Mouse (Mus musculus): Measurements from ENCODE around the gene Serbp1. TPM values are rescaled to one million over a fixed set of nuclear protein-coding genes. Genes with fewer than 3 reads are reported as not detected.
A peak's percentile ranks its signal among the peaks of the same experiment; 100 is the strongest.

The Serbp1 gene
- polyA plus RNA-seq, 1 experiment from 2014 or later, result 175 TPM

- ATAC-seq, result no peak
- TF ChIP-seq CTCF (IDR thresholded peaks at IDR 0.05), result no peak
- TF ChIP-seq EP300 (IDR thresholded peaks at IDR 0.05), result no peak
- Histone ChIP-seq H3K9me3 (ENCODE audit: low read length) (no peaks in the 10 kb centered on the region), H3K4me1 (ENCODE audit: insufficient read depth, low read depth, low read length) (no peaks in the 10 kb centered on the region), H3K4me3 (ENCODE audit: low read depth, low read length) (no peak overlapping the region), H3K9ac (replicated peaks; ENCODE audit: low read depth) (no peak overlapping the region), H3K27me3 (replicated peaks; ENCODE audit: insufficient read depth, low read length) (no peaks in the 10 kb centered on the region), H3K4me2 (replicated peaks; ENCODE audit: low read depth, low read length) (no peak overlapping the region), H3K36me3 (ENCODE audit: insufficient read depth, low read length) (no peaks in the 10 kb centered on the region), H3K27ac (ENCODE audit: low read length) (no peak overlapping the region)
- WGBS, result 82% methylated on average over 5 of the region's 5 CpGs
- no peak for DNase-seq (ENCODE audit: low spot score)
Measured at GRCm38 (mm10) chr6:67292042-67292623, 54.2 kb downstream of the Serbp1 start.

- H3K36me3 ChIP-seq (ENCODE audit: insufficient read depth, low read length), result no peaks in the 10 kb centered on the region
- no peaks in the 10 kb centered on the region for H3K27me3 ChIP-seq (replicated peaks; ENCODE audit: insufficient read depth, low read length)
- no peak for TF ChIP-seq EP300 (IDR thresholded peaks at IDR 0.05)
- TF ChIP-seq CTCF (IDR thresholded peaks at IDR 0.05), result peak; percentile 26; the same call in 1 of the 2 replicates
- no peaks in the 10 kb centered on the region for H3K4me1 ChIP-seq (ENCODE audit: insufficient read depth, low read depth, low read length)
- ATAC-seq (no peak), DNase-seq (ENCODE audit: low spot score) (no peak)
- H3K9me3 ChIP-seq (ENCODE audit: low read length), result no peaks in the 10 kb centered on the region
- no peak overlapping the region for H3K4me3 ChIP-seq (ENCODE audit: low read depth, low read length)
- no peak overlapping the region for H3K4me2 ChIP-seq (replicated peaks; ENCODE audit: low read depth, low read length)
- 53% methylated on average over 5 of the region's 5 CpGs for WGBS
- no peak overlapping the region for H3K9ac ChIP-seq (replicated peaks; ENCODE audit: low read depth)
- no peak overlapping the region for H3K27ac ChIP-seq (ENCODE audit: low read length)
Measured at GRCm38 (mm10) chr6:67296126-67296525, 58.1 kb downstream of the Serbp1 start.

- Histone ChIP-seq H3K27ac (ENCODE audit: low read length) (no peak overlapping the region), H3K4me1 (ENCODE audit: insufficient read depth, low read depth, low read length) (no peaks in the 10 kb centered on the region), H3K9ac (replicated peaks; ENCODE audit: low read depth) (no peak overlapping the region), H3K36me3 (ENCODE audit: insufficient read depth, low read length) (no peaks in the 10 kb centered on the region), H3K9me3 (ENCODE audit: low read length) (no peaks in the 10 kb centered on the region), H3K27me3 (replicated peaks; ENCODE audit: insufficient read depth, low read length) (no peaks in the 10 kb centered on the region), H3K4me2 (replicated peaks; ENCODE audit: low read depth, low read length) (no peak overlapping the region), H3K4me3 (ENCODE audit: low read depth, low read length) (no peak overlapping the region)
- 67% methylated on average over 5 of the region's 5 CpGs for WGBS
- TF ChIP-seq CTCF (IDR thresholded peaks at IDR 0.05) (no peak), EP300 (IDR thresholded peaks at IDR 0.05) (no peak)
- ATAC-seq (no peak), DNase-seq (ENCODE audit: low spot score) (no peak)
Measured at GRCm38 (mm10) chr6:67298742-67299141, 60.8 kb downstream of the Serbp1 start.

- no peaks in the 10 kb centered on the region for H3K9me3 ChIP-seq (ENCODE audit: low read length)
- no peak overlapping the region for H3K27ac ChIP-seq (ENCODE audit: low read length)
- no peaks in the 10 kb centered on the region for H3K27me3 ChIP-seq (replicated peaks; ENCODE audit: insufficient read depth, low read length)
- 40% methylated on average over 4 of the region's 4 CpGs for WGBS
- TF ChIP-seq EP300 (IDR thresholded peaks at IDR 0.05), result no peak
- TF ChIP-seq CTCF (IDR thresholded peaks at IDR 0.05), result no peak
- no peaks in the 10 kb centered on the region for H3K4me1 ChIP-seq (ENCODE audit: insufficient read depth, low read depth, low read length)
- H3K4me3 ChIP-seq (ENCODE audit: low read depth, low read length), result no peak overlapping the region
- DNase-seq (ENCODE audit: low spot score) (no peak), ATAC-seq (no peak)
- no peaks in the 10 kb centered on the region for H3K36me3 ChIP-seq (ENCODE audit: insufficient read depth, low read length)
- no peak overlapping the region for H3K4me2 ChIP-seq (replicated peaks; ENCODE audit: low read depth, low read length)
- no peak overlapping the region for H3K9ac ChIP-seq (replicated peaks; ENCODE audit: low read depth)
Measured at GRCm38 (mm10) chr6:67300300-67300699, 62.3 kb downstream of the Serbp1 start.

- Histone ChIP-seq H3K27me3 (replicated peaks; ENCODE audit: insufficient read depth, low read length) (no peaks in the 10 kb centered on the region), H3K4me3 (ENCODE audit: low read depth, low read length) (no peak overlapping the region), H3K9ac (replicated peaks; ENCODE audit: low read depth) (no peak overlapping the region), H3K4me2 (replicated peaks; ENCODE audit: low read depth, low read length) (no peak overlapping the region), H3K4me1 (ENCODE audit: insufficient read depth, low read depth, low read length) (no peaks in the 10 kb centered on the region), H3K9me3 (ENCODE audit: low read length) (no peaks in the 10 kb centered on the region), H3K36me3 (ENCODE audit: insufficient read depth, low read length) (no peaks in the 10 kb centered on the region), H3K27ac (ENCODE audit: low read length) (no peak overlapping the region)
- 34% methylated on average over 6 of the region's 6 CpGs for WGBS
- ATAC-seq (no peak), DNase-seq (ENCODE audit: low spot score) (peak; percentile 55)
- TF ChIP-seq EP300 (IDR thresholded peaks at IDR 0.05) (no peak), CTCF (IDR thresholded peaks at IDR 0.05) (no peak)
Measured at GRCm38 (mm10) chr6:67300710-67301163, 62.8 kb downstream of the Serbp1 start.

- TF ChIP-seq CTCF (IDR thresholded peaks at IDR 0.05) (no peak), EP300 (IDR thresholded peaks at IDR 0.05) (no peak)
- Histone ChIP-seq H3K27me3 (replicated peaks; ENCODE audit: insufficient read depth, low read length) (no peaks in the 10 kb centered on the region), H3K4me3 (ENCODE audit: low read depth, low read length) (no peak overlapping the region), H3K9me3 (ENCODE audit: low read length) (no peaks in the 10 kb centered on the region), H3K27ac (ENCODE audit: low read length) (no peak overlapping the region), H3K36me3 (ENCODE audit: insufficient read depth, low read length) (no peaks in the 10 kb centered on the region), H3K4me1 (ENCODE audit: insufficient read depth, low read depth, low read length) (no peaks in the 10 kb centered on the region), H3K9ac (replicated peaks; ENCODE audit: low read depth) (no peak overlapping the region), H3K4me2 (replicated peaks; ENCODE audit: low read depth, low read length) (no peak overlapping the region)
- ATAC-seq (no peak), DNase-seq (ENCODE audit: low spot score) (no peak)
- WGBS, result 82% methylated on average over 3 of the region's 3 CpGs
Measured at GRCm38 (mm10) chr6:67301230-67301629, 63.3 kb downstream of the Serbp1 start.

GRCm38 (mm10) chr6:67302471-67302870, 64.5 kb downstream of the Serbp1 start:
- no peak for ATAC-seq
- DNase-seq (ENCODE audit: low spot score), result no peak
- TF ChIP-seq EP300 (IDR thresholded peaks at IDR 0.05), result no peak
- no peak for TF ChIP-seq CTCF (IDR thresholded peaks at IDR 0.05)
- Histone ChIP-seq H3K36me3 (ENCODE audit: insufficient read depth, low read length) (no peaks in the 10 kb centered on the region), H3K27me3 (replicated peaks; ENCODE audit: insufficient read depth, low read length) (no peaks in the 10 kb centered on the region), H3K4me2 (replicated peaks; ENCODE audit: low read depth, low read length) (no peak overlapping the region), H3K27ac (ENCODE audit: low read length) (no peak overlapping the region), H3K9me3 (ENCODE audit: low read length) (no peaks in the 10 kb centered on the region), H3K9ac (replicated peaks; ENCODE audit: low read depth) (no peak overlapping the region), H3K4me1 (ENCODE audit: insufficient read depth, low read depth, low read length) (no peaks in the 10 kb centered on the region), H3K4me3 (ENCODE audit: low read depth, low read length) (no peak overlapping the region)
- WGBS, result 71% methylated on average over 4 of the region's 4 CpGs
